Mouse (Mus musculus) bone marrow macrophage, adult 2 months (primary cell): ENCODE measurements around the gene Atl1. TPM values are rescaled to one million over a fixed set of nuclear protein-coding genes. Genes with fewer than 3 reads are reported as not detected.

Experiments used
- H3K27ac ChIP-seq: 2 replicates; pipeline ENCODE4 v1.5.1; 2012; ENCODE audit warnings: low read depth, low read length; ENCODE audit not compliant: insufficient read depth
- H3K4me1 ChIP-seq: 2 replicates; pipeline ENCODE4 v1.6.1; 2012; ENCODE audit warnings: low read length; ENCODE audit not compliant: control insufficient read depth, insufficient read depth
- H3K4me3 ChIP-seq: 2 replicates; pipeline ENCODE4 v1.5.1; 2012; ENCODE audit warnings: mild to moderate bottlenecking, low read length, moderate library complexity; ENCODE audit not compliant: insufficient read depth
- CTCF ChIP-seq: IDR thresholded peaks from 2 replicates; pipeline ENCODE4 v1.5.1; 2012; ENCODE audit warnings: low read depth, mild to moderate bottlenecking, low read length, moderate library complexity
- POLR2A ChIP-seq: IDR thresholded peaks from 2 replicates; pipeline ENCODE4 v1.6.1; 2012; ENCODE audit warnings: mild to moderate bottlenecking, low read depth, low read length, borderline replicate concordance
- polyA plus RNA-seq: library from polyadenylated mRNA; stranded (reverse); fragments of >200 nt; gene quantifications from 2 replicates; pipeline ENCODE4 v1.2.4, GENCODE M21; 2012; ENCODE audit not compliant: missing spikeins, insufficient read depth, insufficient read length

Atl1 gene
- polyA plus RNA-seq, 1 experiment: 0.84 TPM

DNA sequence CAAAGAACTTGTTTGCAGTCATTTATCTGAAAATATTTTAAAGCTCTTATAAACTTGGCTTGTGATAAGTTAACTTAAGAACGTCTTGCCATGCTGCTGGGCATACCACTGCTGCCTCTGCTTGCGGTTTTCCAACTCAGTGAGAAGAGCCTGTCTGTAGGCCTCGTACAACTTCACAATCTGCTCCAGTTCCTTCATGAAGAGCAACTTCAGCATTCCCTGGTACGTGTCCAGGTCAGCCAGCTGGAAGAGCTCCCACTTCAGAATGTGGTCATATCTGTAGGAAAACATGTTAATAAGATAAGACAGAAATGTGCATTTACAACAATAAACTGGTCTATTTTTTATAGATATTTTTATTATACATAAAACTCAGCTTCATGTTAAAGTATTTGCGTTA lies 73.7 kb downstream of the Atl1 start:
- no peak overlapping the region for H3K27ac ChIP-seq
- TF ChIP-seq CTCF: no peak
- no peak for TF ChIP-seq POLR2A
- no peak overlapping the region for H3K4me3 ChIP-seq
- H3K4me1 ChIP-seq: no peaks in the 10 kb centered on the region

DNA sequence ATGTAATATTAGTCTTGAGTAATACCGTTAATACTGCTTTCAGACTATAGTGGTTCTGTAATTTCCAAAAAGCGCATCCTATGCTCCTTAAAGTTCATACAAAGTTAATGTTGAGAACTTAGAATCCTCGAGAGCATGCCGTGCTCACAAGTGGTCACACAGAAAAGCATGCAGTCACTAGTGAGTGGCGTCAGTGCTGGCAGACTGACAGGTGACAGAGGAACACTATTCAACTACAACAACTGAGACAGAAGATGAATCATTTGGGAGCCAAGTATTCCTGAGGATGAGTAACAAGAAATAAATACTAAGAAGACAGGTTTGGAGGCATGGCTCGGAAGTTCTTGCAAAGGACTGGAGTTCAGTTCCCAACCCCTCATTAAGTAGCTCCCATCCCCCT lies 74.7 kb downstream of the Atl1 start:
- TF ChIP-seq CTCF: no peak
- TF ChIP-seq POLR2A: no peak
- H3K27ac ChIP-seq: no peak overlapping the region
- H3K4me3 ChIP-seq: no peak overlapping the region
- no peaks in the 10 kb centered on the region for H3K4me1 ChIP-seq

DNA sequence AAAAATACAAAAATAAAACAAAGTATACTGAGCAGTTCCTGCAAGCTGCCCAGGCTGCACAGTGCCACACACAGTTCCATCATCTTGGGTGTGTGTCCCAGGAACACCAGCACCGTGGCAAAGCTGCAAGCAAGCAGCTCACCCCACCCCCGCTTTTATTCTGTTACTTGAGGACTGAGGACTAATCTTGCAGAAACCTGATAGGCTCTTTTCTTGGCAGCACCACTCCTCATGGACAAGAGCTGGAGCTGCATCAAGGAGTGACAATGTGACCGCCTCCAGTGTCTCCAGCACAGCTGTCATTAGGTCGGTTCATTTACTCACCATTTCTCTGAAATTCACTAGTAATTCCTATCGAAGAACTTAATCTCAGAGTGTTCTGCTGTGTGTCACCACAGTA lies 75.7 kb downstream of the Atl1 start:
- no peak overlapping the region for H3K27ac ChIP-seq
- TF ChIP-seq POLR2A (no peak), CTCF (no peak)
- no peaks in the 10 kb centered on the region for H3K4me1 ChIP-seq
- no peak overlapping the region for H3K4me3 ChIP-seq

DNA sequence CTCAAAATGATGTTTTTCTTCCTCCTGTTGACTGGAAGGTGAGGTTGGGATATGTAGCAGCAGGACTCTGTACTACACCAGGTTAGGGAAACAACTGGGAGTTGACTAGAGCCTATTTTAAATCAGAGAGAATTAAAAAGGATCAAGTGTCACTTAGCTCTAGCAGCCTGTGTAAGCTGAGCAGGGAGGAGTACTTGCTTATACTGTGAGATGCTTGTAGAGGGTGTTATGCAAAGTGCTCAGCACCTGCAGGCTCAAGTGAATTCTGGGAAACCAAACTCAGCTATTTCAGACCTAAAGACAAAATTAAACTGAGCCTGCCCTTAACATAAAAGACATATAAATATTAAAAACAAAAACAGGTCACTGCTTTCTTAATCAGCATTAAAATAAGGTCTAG lies 81.3 kb downstream of the Atl1 start:
- H3K4me3 ChIP-seq: no peak overlapping the region
- H3K4me1 ChIP-seq: peaks cover 16% of the 10 kb centered on the region
- TF ChIP-seq POLR2A (no peak), CTCF (no peak)
- no peak overlapping the region for H3K27ac ChIP-seq

DNA sequence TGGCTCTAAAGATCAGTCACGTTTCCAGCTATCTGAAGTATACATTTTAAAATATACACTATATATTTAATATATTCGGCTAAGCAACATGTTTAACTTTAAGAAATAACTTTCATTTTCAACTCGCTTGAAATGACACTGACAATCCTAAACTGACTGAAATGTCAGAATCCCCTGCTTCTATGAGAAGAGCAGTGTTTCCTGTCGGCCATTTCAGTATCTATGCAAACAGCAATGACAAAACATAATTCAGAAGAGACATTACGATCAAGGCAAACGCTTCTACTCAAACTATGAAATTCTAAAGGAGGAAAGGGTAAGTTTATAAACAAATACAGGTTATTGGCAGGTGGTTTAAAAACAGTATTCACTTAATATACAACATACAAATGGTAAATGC lies 84.3 kb downstream of the Atl1 start:
- no peak for TF ChIP-seq POLR2A
- TF ChIP-seq CTCF: no peak
- H3K4me3 ChIP-seq: no peak overlapping the region
- peaks cover 21% of the 10 kb centered on the region for H3K4me1 ChIP-seq
- no peak overlapping the region for H3K27ac ChIP-seq

DNA sequence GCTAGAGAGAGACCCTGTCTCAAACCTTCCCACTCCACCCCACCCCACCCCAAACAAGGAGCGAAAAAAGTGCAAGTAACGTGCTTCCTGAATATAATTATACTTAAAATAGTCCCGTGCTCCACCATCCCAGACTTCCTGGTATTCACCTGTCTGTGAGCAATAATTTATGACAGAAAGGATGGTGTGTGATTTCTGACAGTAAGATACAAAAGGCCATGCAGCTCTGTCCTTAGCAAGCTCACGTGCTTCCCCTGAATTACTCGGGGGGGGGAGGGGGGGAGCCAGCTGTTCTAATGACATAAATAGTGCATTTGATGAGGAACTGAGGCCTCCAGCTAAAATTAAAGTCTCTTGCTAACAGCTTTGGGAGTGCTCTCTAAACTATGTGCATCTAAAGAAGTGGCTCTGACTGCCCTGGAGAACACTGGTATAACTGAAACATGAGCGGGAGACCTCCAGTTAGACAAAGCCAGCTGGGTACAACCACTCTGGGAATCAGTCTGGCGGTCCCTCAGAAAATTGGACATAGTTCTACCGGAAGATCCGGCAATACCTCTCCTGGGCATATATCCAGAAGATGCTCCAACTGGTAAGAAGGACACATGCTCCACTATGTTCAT lies 85.1 kb downstream of the Atl1 start:
- TF ChIP-seq CTCF: no peak
- TF ChIP-seq POLR2A: no peak
- Histone ChIP-seq H3K4me3 (peak overlapping the region; percentile 5; the same call in 1 of the 2 replicates), H3K27ac (peak overlapping the region; percentile 65), H3K4me1 (peaks cover 21% of the 10 kb centered on the region)

DNA sequence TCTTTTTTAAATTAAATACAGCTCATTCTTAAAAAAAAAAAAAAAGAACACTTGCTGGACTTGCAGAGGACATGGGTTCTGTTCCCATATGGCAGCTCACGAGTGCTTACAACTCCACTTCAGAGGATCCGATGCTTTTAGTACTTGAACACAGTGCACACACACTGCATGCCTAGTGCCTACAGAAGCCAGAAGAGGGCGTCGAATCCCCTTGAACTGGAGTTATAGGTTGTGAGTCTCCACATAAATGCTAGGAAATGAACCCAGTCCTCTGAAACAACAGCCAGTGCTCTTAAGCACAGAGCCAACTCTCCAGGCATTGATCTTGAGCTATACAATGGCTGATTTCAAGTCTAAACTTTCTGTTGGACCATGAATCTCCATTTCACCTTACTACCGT lies 90.5 kb downstream of the Atl1 start:
- Histone ChIP-seq H3K4me3 (no peak overlapping the region), H3K4me1 (peaks cover 19% of the 10 kb centered on the region), H3K27ac (no peak overlapping the region)
- no peak for TF ChIP-seq POLR2A
- no peak for TF ChIP-seq CTCF

DNA sequence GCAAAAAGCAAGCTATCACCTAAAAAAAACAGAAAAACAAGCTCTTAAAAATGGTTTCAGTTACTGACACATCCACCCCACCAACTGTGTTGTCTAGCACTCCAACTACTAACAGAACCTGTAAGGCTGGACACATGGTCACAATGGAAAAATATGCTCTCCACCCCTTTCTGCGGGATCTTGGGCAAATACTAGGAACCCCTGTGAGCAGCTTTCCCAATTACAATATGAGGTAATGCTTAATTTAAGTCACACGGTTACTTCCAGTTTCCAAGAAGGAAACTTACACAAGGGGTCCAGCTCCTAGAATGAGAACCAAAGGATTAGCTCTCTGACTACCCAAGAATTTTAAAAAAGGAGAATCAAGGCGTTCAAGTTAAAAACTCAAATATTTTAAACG lies 93.1 kb downstream of the Atl1 start:
- Histone ChIP-seq H3K4me1 (peaks cover 13% of the 10 kb centered on the region), H3K4me3 (peak overlapping the region; percentile 69), H3K27ac (peak overlapping the region; percentile 44)
- TF ChIP-seq POLR2A: no peak
- TF ChIP-seq CTCF: no peak

DNA sequence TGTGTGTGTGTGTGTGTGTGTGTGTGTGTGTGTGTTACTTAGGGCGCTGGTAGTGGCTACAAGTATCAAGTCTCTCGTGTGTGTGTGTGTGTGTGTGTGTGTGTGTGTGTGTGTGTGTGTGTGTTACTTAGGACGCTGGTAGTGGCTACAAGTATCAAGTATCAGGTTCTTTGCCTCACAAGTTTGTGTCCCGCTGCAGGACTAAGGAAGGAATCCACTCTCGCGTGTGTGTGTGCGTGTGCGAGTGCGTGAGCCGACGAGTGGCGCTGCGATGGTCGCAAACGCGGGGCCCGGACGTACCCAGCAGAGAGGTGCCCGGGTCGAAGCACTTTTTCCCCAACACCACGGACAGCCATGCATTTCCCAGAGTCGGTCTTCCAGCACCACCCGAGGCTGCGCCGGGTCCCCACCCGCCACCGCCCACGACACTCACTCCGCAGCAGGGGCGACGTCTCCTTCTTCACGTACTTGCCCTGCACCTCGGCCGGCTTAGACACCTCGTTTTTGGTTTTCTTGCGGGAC lies 93.9 kb downstream of the Atl1 start:
- peaks cover 13% of the 10 kb centered on the region for H3K4me1 ChIP-seq
- no peak for TF ChIP-seq CTCF
- no peak for TF ChIP-seq POLR2A
- peak overlapping the region; percentile 44 for H3K27ac ChIP-seq
- H3K4me3 ChIP-seq: peak overlapping the region; percentile 69

DNA sequence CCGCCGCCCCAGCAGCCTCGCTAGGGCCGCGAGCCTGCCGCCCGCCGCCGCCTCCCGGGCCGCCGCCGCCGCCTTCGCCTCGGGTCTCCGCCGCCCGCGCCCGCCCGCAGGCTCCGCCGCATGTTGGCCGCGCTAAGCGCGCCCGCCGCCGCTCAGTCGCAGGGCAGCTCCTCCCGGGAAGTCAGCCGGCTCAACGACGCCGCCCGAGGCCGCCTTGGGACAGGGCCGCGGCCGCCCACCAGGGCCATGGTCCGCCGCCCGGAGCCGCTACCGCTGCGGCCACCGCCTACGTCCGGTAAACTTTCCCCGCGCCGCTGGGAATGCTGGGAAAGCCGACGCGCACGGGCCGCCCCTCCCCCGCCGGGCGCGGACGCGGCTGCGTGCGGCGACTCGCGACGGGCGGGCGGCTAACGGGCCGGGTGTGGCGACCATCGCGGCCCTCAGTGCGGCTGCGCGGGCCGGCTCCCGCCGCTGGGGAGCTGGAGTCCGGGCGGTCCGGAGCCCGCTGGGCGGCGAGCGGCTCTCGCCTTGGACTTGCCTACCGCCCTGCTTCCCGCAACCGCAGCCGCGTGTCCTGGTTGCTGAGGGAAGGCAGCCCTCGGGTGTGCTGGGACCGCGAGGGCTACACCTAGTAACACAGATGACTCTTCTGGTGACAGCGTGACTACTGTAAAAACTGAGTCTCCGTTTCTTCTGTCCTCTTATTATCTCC lies 94.5 kb downstream of the Atl1 start, which contains the start of gene Sav1:
Gene Sav1 (minus strand): TSS at position 217 of the 712 bp plus-strand sequence.
- H3K4me1 ChIP-seq: peaks cover 13% of the 10 kb centered on the region
- peak within 1 kb of the TSS; percentile 44 for H3K27ac ChIP-seq
- H3K4me3 ChIP-seq: peak within 1 kb of the TSS; percentile 69
- TF ChIP-seq CTCF: no peak
- peak; percentile 80 for TF ChIP-seq POLR2A
